Mouse (Mus musculus): ENCODE data around the gene Olfr585. TPM values are rescaled to one million over a fixed set of nuclear protein-coding genes. Genes with fewer than 3 reads are reported as not detected.

The Olfr585 gene
- not detected in 2 replicates for polyA plus RNA-seq (2012; rRNA removed)

GRCm38 (mm10) chr7:103097420-103097819, at the start of gene Olfr585:
Olfr585 (plus strand) TSS chr7:103097720.
- DNase-seq (ENCODE audit: low read depth): no peak

GRCm38 (mm10) chr7:103051000-103051399, 46.5 kb upstream of the Olfr585 start, which contains the start of gene Olfr583:
Olfr583 (plus strand) TSS chr7:103051300.
- DNase-seq (ENCODE audit: low read depth): no peak

- no peak for DNase-seq (ENCODE audit: low read depth)
Measured at GRCm38 (mm10) chr7:103081585-103081984, 15.9 kb upstream of the Olfr585 start, which contains the start of gene Olfr584. Olfr584 (plus strand) TSS chr7:103081885.

DNA sequence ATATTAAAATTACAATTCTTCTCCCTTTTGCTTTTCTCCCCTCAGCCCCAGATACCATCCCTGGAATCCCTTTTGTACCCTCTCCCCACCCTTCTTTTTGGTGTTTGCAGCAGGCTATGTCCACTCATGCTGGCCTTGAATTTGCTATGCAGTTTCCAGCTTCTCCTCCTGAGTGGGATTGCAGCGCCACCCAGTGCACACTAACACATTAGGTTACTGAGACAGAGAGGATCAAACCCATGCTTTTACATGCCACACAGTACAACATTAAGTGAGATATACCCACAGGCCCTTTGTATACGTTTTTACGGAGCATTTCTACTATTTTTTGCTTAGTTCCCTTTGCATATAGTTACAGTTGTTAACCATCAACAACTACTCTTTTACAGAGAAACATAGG, 21.9 kb downstream of the Olfr585 start:
- DNase-seq (ENCODE audit: low read depth): no peak

DNA sequence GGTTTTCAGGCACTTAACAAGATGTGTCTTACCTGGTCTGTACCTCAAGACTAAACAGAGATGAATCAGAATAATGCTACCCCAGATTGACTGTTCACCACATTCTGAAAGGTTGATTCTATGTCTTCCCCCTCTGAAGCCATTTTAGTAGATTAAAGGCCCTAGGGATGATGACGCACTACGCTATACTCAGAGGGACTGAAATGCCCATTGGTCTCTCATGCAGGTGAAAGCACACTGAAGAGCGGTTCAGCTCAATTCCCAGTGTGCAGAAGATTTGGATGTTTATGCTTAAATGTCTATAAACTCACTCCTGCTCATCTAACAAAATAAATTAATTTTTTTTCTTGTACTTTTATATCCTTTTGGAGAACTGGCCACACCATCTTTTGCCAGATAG, 28.0 kb downstream of the Olfr585 start, which contains the start of gene Olfr586:
Olfr586 (minus strand) TSS at position 101 of the 400 bp plus-strand sequence.
- no peak for DNase-seq (ENCODE audit: low read depth)

- no peak for DNase-seq (ENCODE audit: low read depth)
Measured at GRCm38 (mm10) chr7:103140579-103140978, 43.1 kb downstream of the Olfr585 start, which contains the start of gene Olfr588-ps1. Olfr588-ps1 (plus strand) TSS chr7:103140879.

Other genes starting within 250 kb of the Olfr585 start
- gene Olfr566, start 239.0 kb upstream of the Olfr585 start, polyA plus RNA-seq (2012; rRNA removed): not detected in 2 replicates
- gene Olfr568, start 220.6 kb upstream of the Olfr585 start, polyA plus RNA-seq (2012; rRNA removed): not detected in 2 replicates
- not detected in 2 replicates for gene Olfr569, start 206.8 kb upstream of the Olfr585 start, polyA plus RNA-seq (2012; rRNA removed)
- not detected in 2 replicates for gene Olfr570, start 203.1 kb upstream of the Olfr585 start, polyA plus RNA-seq (2012; rRNA removed)
- gene Olfr571, start 180.2 kb upstream of the Olfr585 start, polyA plus RNA-seq (2012; rRNA removed): not detected in 2 replicates
- not detected in 2 replicates for gene Olfr572, start 173.3 kb upstream of the Olfr585 start, polyA plus RNA-seq (2012; rRNA removed)
- gene Olfr573-ps1, start 155.1 kb upstream of the Olfr585 start, polyA plus RNA-seq (2012; rRNA removed): not detected in 2 replicates
- not detected in 2 replicates for gene Olfr574, start 149.3 kb upstream of the Olfr585 start, polyA plus RNA-seq (2012; rRNA removed)
- not detected in 2 replicates for gene Olfr575, start 138.9 kb upstream of the Olfr585 start, polyA plus RNA-seq (2012; rRNA removed)
- not detected in 2 replicates for gene Olfr576, start 135.1 kb upstream of the Olfr585 start, polyA plus RNA-seq (2012; rRNA removed)
- not detected in 2 replicates for gene Olfr577, start 121.8 kb upstream of the Olfr585 start, polyA plus RNA-seq (2012; rRNA removed)
- gene Olfr578, start 108.4 kb upstream of the Olfr585 start, polyA plus RNA-seq (2012; rRNA removed): not detected in 2 replicates
- not detected in 2 replicates for gene Olfr582, start 59.7 kb upstream of the Olfr585 start, polyA plus RNA-seq (2012; rRNA removed)
- not detected in 2 replicates for gene Olfr583, start 46.4 kb upstream of the Olfr585 start, polyA plus RNA-seq (2012; rRNA removed)
- not detected in 2 replicates for gene Olfr584, start 15.8 kb upstream of the Olfr585 start, polyA plus RNA-seq (2012; rRNA removed)
- not detected in 2 replicates for gene Olfr586, start 27.9 kb downstream of the Olfr585 start, polyA plus RNA-seq (2012; rRNA removed)
- not detected in 2 replicates for gene Olfr588-ps1, start 43.2 kb downstream of the Olfr585 start, polyA plus RNA-seq (2012; rRNA removed)
- gene Olfr589, start 58.6 kb downstream of the Olfr585 start, polyA plus RNA-seq (2012; rRNA removed): not detected in 2 replicates
- not detected in 2 replicates for gene Olfr591, start 80.6 kb downstream of the Olfr585 start, polyA plus RNA-seq (2012; rRNA removed)
- not detected in 2 replicates for gene Olfr592, start 87.1 kb downstream of the Olfr585 start, polyA plus RNA-seq (2012; rRNA removed)
- not detected in 2 replicates for gene Olfr593, start 114.1 kb downstream of the Olfr585 start, polyA plus RNA-seq (2012; rRNA removed)
- not detected in 2 replicates for gene Olfr594, start 119.3 kb downstream of the Olfr585 start, polyA plus RNA-seq (2012; rRNA removed)
- not detected in 2 replicates for gene Usp17ld, start 154.8 kb downstream of the Olfr585 start, polyA plus RNA-seq (2012; rRNA removed)
- gene Olfr596, start 207.9 kb downstream of the Olfr585 start, polyA plus RNA-seq (2012; rRNA removed): not detected in 2 replicates
- not detected in 2 replicates for gene Olfr597, start 218.6 kb downstream of the Olfr585 start, polyA plus RNA-seq (2012; rRNA removed)
- gene Olfr598, start 225.8 kb downstream of the Olfr585 start, polyA plus RNA-seq (2012; rRNA removed): not detected in 2 replicates
- gene Olfr599, start 238.2 kb downstream of the Olfr585 start, polyA plus RNA-seq (2012; rRNA removed): not detected in 2 replicates

Data from gonadal fat pad, adult 2 months (tissue).